Mouse (Mus musculus): ENCODE data around the gene Hesx1. TPM values are rescaled to one million over a fixed set of nuclear protein-coding genes. Genes with fewer than 3 reads are reported as not detected.

The Hesx1 gene
- total RNA-seq, 2 experiments from 2014 or later, result not detected

GRCm38 (mm10) chr14:27050560-27051510, 56.6 kb downstream of the Hesx1 start:
- DNase-seq, result no peak
- intact Hi-C loops (cut with DNase I), result no loop called here

DNA sequence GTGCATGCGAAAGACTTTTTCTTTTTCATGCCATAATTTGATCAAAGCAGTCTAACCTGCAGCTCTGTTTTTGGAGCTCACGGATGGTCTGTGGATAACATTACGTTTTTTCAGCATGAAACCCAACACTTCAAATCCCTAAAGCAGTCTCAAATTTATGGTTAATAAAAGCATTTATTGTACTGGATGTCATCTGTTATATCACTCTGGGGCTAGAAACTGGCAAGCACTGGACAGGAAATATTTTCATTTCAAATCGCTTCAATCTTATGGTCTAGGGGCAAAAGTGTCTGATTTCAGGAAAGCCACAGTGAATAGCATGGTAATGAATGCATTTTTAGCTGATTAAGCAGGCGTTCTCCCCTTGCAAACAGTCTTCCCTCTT, 57.3 kb downstream of the Hesx1 start:
- intact Hi-C loops (cut with DNase I), result no loop called here
- DNase-seq, result no peak

Other genes starting within 250 kb of the Hesx1 start
- gene Asb14, start 99.9 kb upstream of the Hesx1 start, total RNA-seq (2021), result 10 to 100 TPM; 26.5 to 38.2 TPM
- gene Appl1, start 23.2 kb upstream of the Hesx1 start, total RNA-seq (2021), result 10 to 100 TPM; 21.8 to 26.7 TPM
- gene Il17rd, start 44.5 kb downstream of the Hesx1 start, total RNA-seq (2021), result 1 to 10 TPM; 7.7 to 7.9 TPM
- gene Arhgef3, start 120.5 kb downstream of the Hesx1 start, total RNA-seq (2021), result 10 to 100 TPM; 32.4 to 33.5 TPM